Mouse (Mus musculus) heart, adult 10 weeks (tissue): Measurements from ENCODE around the gene Th. TPM values are rescaled to one million over a fixed set of nuclear protein-coding genes. Genes with fewer than 3 reads are reported as not detected.

Experiments
- polyA plus RNA-seq: library from polyadenylated mRNA; stranded (reverse); fragments of 350-450 nt; fragmentation: Illumina TruSeq; extraction: RNeasy Lipid Tissue Mini Kit (QIAGEN cat#74804); gene quantifications from one replicate; pipeline ENCODE4 v1.2.3, GENCODE M21; 2014; ENCODE audit warnings: low read depth, low replicate concordance

Th gene
- polyA plus RNA-seq, result 0.50 TPM

DNA sequence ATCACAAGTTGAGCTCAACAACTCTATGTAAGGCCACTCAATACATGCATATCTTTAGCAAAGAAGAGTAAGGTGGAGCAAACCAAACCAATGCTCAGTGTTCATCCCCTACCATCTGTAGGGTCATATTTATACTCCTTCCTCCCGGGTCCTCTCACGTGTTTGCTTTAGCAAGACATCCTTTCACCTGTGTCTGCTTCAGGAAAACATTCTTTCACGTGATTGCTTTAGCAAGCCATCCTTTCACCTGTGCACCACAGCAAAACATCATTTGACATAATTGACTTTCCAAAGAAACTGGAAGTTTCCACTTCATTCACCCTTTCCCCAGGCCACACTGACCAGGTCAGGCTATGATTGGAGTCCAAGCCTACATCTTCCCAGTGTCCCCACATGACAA, at the start of gene Th:
Gene Th (minus strand): TSS at position 101 of the 400 bp plus-strand sequence.

DNA sequence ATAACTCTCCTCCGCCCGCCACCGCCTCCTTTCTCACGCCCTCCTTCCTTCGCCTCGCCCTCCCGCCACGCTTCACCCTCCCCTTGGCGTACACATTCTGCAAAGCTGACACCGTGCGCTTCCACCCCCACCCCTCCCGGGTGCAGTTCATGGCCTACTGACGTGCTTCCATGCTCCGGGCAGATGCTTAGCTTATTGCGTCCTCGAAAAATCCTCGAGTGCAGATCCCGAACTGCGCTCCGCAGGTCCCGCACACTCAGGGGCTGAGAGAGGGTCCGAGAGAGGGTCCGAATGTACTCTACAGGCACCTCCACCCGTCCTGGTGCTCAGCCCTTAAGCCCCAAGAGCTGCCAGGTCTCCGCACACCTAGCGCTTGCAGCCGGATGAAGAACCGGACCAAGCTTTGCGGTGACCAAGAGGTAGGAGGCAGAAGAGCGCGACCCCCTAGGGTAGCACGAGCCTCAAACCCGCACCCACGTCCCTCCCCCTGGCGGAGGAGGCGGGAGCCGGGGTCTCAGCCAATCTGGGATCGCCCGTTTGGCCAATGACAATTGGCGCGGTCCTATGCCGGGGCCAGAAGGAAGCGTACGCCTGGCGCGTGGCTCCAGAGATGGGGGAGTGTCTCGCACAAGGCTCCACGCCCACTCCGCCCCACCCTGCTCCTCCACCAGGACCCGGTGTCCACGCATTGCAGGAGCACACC, 38.0 kb upstream of the Th start, which contains the start of gene Ascl2:
Gene Ascl2 (minus strand): TSS at position 456 of the 703 bp plus-strand sequence.

Other genes starting within 250 kb of the Th start
- not detected for gene Ins2, start 187.7 kb downstream of the Th start, polyA plus RNA-seq
- not detected for gene Ascl2, start 38.1 kb upstream of the Th start, polyA plus RNA-seq
- gene Tspan32, start 73.9 kb upstream of the Th start, polyA plus RNA-seq, result 0.99 TPM
- 445 TPM for gene Cd81, start 121.6 kb upstream of the Th start, polyA plus RNA-seq
- gene Tssc4, start 138.1 kb upstream of the Th start, polyA plus RNA-seq, result 19.1 TPM
- gene Trpm5, start 163.5 kb upstream of the Th start, polyA plus RNA-seq, result not detected
- 30.3 TPM for gene Kcnq1, start 175.2 kb upstream of the Th start, polyA plus RNA-seq